Mouse (Mus musculus) kidney, adult 9 months (tissue): ENCODE results near the gene Aldh5a1.

ENCODE experiments used
- DNase-seq: peaks from one replicate; pipeline ENCODE4 v3.0.0; 2022

Gene Aldh5a1

DNA sequence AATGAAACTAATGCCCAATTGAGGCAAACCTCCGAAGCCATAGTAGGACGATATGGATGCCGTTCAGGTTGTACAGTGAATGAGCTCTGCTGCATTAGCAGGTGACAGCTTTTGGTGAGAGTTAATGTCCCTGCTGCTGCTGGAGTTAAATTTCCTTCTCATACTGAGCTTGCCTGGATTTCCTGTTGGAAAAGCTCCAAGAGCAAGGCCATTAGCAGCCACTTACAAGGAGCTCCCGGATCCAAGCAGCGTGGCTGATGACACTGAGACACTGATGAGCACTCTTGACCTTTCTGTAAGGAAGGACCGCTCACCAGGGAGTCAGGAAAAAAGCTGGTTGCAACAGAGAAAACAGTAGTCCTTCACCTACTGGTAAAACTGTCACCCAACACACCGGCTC lies 75.4 kb downstream of the Aldh5a1 start:
- DNase-seq = no peak

DNA sequence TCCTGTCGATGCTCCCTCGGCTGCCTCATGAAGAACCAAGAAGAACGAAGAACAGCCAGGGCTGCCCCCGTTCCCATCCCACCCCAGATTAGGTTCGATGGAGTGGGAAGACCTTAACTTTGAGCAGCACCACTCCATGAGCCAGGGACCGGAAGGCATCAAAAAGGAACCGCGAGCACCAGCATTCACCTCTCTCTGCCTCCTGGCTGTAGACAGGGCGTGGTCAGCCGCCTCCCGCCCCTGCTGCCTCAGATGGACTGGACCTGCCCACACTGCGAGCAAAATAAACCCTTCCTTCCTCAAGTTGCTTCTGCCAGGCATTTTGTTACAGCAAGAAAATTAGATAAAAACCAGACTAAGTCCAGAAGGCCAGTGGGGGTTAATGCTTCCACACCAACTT lies 76.4 kb downstream of the Aldh5a1 start:
- no peak for DNase-seq

DNA sequence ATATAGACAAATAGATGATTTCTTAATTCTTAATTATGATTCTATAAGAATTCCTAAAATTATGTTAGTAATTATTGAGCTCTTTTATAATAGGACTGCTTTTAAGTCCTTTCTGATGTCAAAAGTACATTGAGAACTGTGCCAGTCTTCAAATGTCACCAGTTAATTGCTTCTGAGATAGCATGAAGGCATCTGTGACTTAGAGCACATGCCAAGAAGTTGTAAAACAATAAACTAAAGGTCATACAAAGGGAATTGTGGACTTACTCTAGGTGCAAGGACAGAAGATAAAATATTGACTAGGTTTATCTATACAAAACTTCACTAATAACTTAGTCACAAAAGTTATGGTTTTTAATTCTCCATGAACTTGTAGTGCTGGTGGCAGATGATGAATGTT lies 78.3 kb downstream of the Aldh5a1 start:
- no peak for DNase-seq
